Mouse (Mus musculus): ENCODE data around the gene Catip.

DNA sequence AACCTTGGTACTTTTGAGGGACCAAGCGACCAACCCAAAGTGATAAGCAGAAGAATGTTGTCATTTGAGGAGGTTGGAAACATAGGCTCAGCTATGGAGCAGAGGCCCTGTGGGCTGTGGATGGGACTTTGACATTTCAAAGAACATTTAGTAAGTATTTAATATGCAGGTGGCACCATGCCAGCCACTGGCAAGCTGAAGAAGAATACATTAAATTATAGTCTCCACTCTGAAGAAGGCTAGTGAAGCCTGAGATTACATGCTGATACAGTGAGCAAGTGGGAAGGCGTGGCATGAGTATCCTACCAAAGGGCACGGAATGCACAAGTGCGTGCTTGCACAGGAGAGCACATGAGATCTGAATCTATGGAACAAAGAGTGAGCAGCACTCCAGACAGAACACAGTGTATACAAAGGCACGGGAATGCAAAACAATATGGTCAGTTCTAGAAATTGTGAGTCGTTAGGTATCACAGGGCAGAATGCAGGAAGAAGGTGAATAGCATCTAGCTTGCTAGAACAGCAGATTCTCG is 31.9 kb upstream of the Catip start:
- TF ChIP-seq CTCF (conservative IDR thresholded peaks at IDR 0.05; ENCODE audit: low read length), result no peak
- no peak for TF ChIP-seq POU5F1 (IDR thresholded peaks at IDR 0.05; ENCODE audit: borderline replicate concordance, low read length)
- TF ChIP-seq NANOG (IDR thresholded peaks at IDR 0.05; ENCODE audit: borderline replicate concordance, low read length), result no peak

All from E14TG2a.4 (cell line).